Mouse (Mus musculus) kidney, adult 2 months (tissue): Measurements from ENCODE around the gene Cct6b. TPM values are rescaled to one million over a fixed set of nuclear protein-coding genes. Genes with fewer than 3 reads are reported as not detected.

Experiments
- DNase-seq: peaks from one replicate; pipeline ENCODE4 v3.0.0; 2021
- H3K27ac ChIP-seq: fragments of 200-500 bp; 2 replicates; pipeline ENCODE4 v1.5.1; 2012; ENCODE audit warnings: low read depth, low read length, control low read depth, inconsistent platforms; ENCODE audit not compliant: insufficient read depth
- H3K27me3 ChIP-seq: fragments of 200-500 bp; replicated peaks from 2 replicates; pipeline ENCODE4 v1.6.1; 2012; ENCODE audit warnings: mild to moderate bottlenecking, moderate library complexity, low read length, inconsistent platforms; ENCODE audit not compliant: control insufficient read depth, insufficient read depth
- H3K36me3 ChIP-seq: fragments of 200-500 bp; 2 replicates; pipeline ENCODE4 v1.6.1; 2012; ENCODE audit warnings: mild to moderate bottlenecking, moderate library complexity, low read length, inconsistent platforms; ENCODE audit not compliant: control insufficient read depth, insufficient read depth
- H3K4me1 ChIP-seq: fragments of 200-500 bp; 2 replicates; pipeline ENCODE4 v1.6.1; 2011; ENCODE audit warnings: low read length; ENCODE audit not compliant: control insufficient read depth, insufficient read depth
- H3K4me3 ChIP-seq: fragments of 200-500 bp; 2 replicates; pipeline ENCODE4 v1.5.1; 2011; ENCODE audit warnings: mild to moderate bottlenecking, low read depth, low read length, control low read depth; ENCODE audit not compliant: insufficient read depth
- CTCF ChIP-seq: fragments of 200-500 bp; conservative IDR thresholded peaks from 2 replicates; pipeline ENCODE4 v1.5.1; 2011; ENCODE audit warnings: low read depth, mild to moderate bottlenecking, control low read depth, low read length, moderate library complexity, mixed read lengths; ENCODE audit not compliant: insufficient read depth, insufficient read length
- POLR2A ChIP-seq: fragments of 200-500 bp; IDR thresholded peaks from one replicate; pipeline ENCODE4 v1.6.1; 2011; ENCODE audit warnings: low read depth, low read length, control low read depth
- WGBS: fragments of 180-500 bp; shearing (Covaris S2); methylation state at CpG from one replicate; pipeline ENCODE4 v1.1.7; 2018; 5-methylcytosine and 5-hydroxymethylcytosine counted together
- polyA plus RNA-seq: library from polyadenylated mRNA; depleted of rRNA; stranded (reverse); fragments of >200 nt; gene quantifications from 2 replicates; pipeline ENCODE4 v1.2.3, GENCODE M21; 2012

The Cct6b gene
- polyA plus RNA-seq, 1 experiment = 0.38 TPM

GRCm38 (mm10) chr11:82746138-82746537 lies 18.0 kb downstream of the Cct6b start:
- H3K27me3 ChIP-seq = no peaks in the 10 kb centered on the region
- DNase-seq = peak; percentile 54
- H3K36me3 ChIP-seq = no peaks in the 10 kb centered on the region
- H3K27ac ChIP-seq = no peak overlapping the region
- H3K4me1 ChIP-seq = no peaks in the 10 kb centered on the region
- no peak overlapping the region for H3K4me3 ChIP-seq
- WGBS = 38% methylated on average over 6 of the region's 6 CpGs
- TF ChIP-seq POLR2A (no peak), CTCF (peak; percentile 53)

GRCm38 (mm10) chr11:82739006-82739405 lies 25.1 kb downstream of the Cct6b start:
- no peaks in the 10 kb centered on the region for H3K4me1 ChIP-seq
- no peaks in the 10 kb centered on the region for H3K27me3 ChIP-seq
- DNase-seq = no peak
- no peaks in the 10 kb centered on the region for H3K36me3 ChIP-seq
- TF ChIP-seq POLR2A = no peak
- 0 out of 2 replicates have a peak, but pooled peaks have one; percentile 10 for TF ChIP-seq CTCF
- no peak overlapping the region for H3K4me3 ChIP-seq
- H3K27ac ChIP-seq = no peak overlapping the region

- H3K27me3 ChIP-seq = no peaks in the 10 kb centered on the region
- H3K4me3 ChIP-seq = no peak overlapping the region
- no peaks in the 10 kb centered on the region for H3K36me3 ChIP-seq
- TF ChIP-seq POLR2A (no peak), CTCF (peak; percentile 50)
- peak; percentile 8 for DNase-seq
- H3K27ac ChIP-seq = no peak overlapping the region
- no peaks in the 10 kb centered on the region for H3K4me1 ChIP-seq
Observed at GRCm38 (mm10) chr11:82734227-82734626, 29.9 kb downstream of the Cct6b start.

- Histone ChIP-seq H3K27ac (no peak overlapping the region), H3K36me3 (no peaks in the 10 kb centered on the region), H3K27me3 (no peaks in the 10 kb centered on the region), H3K4me3 (no peak overlapping the region), H3K4me1 (no peaks in the 10 kb centered on the region)
- WGBS = 98% methylated on average over 2 of the region's 2 CpGs
- DNase-seq = no peak
- no peak for TF ChIP-seq POLR2A
- 0 out of 2 replicates have a peak, but pooled peaks have one; percentile 7 for TF ChIP-seq CTCF
Observed at GRCm38 (mm10) chr11:82726862-82727261, 37.3 kb downstream of the Cct6b start.

GRCm38 (mm10) chr11:82719294-82719693 lies 44.8 kb downstream of the Cct6b start:
- 80% methylated on average over 12 of the region's 12 CpGs for WGBS
- no peak for DNase-seq
- Histone ChIP-seq H3K4me3 (no peak overlapping the region), H3K27ac (no peak overlapping the region), H3K4me1 (no peaks in the 10 kb centered on the region), H3K36me3 (no peaks in the 10 kb centered on the region), H3K27me3 (no peaks in the 10 kb centered on the region)
- TF ChIP-seq CTCF = no peak
- TF ChIP-seq POLR2A = no peak

GRCm38 (mm10) chr11:82712681-82713080 lies 51.4 kb downstream of the Cct6b start:
- H3K4me1 ChIP-seq = no peaks in the 10 kb centered on the region
- TF ChIP-seq CTCF (no peak), POLR2A (no peak)
- 86% methylated on average over 3 of the region's 3 CpGs for WGBS
- no peak overlapping the region for H3K4me3 ChIP-seq
- H3K27me3 ChIP-seq = no peaks in the 10 kb centered on the region
- no peaks in the 10 kb centered on the region for H3K36me3 ChIP-seq
- H3K27ac ChIP-seq = no peak overlapping the region
- DNase-seq = no peak

- no peak overlapping the region for H3K4me3 ChIP-seq
- DNase-seq = no peak
- no peaks in the 10 kb centered on the region for H3K27me3 ChIP-seq
- no peaks in the 10 kb centered on the region for H3K4me1 ChIP-seq
- TF ChIP-seq POLR2A (no peak), CTCF (no peak; the same call in 1 of the 2 replicates)
- H3K36me3 ChIP-seq = no peaks in the 10 kb centered on the region
- WGBS = 68% methylated on average over 4 of the region's 4 CpGs
- no peak overlapping the region for H3K27ac ChIP-seq
Observed at GRCm38 (mm10) chr11:82708934-82709333, 55.2 kb downstream of the Cct6b start.
